Mouse (Mus musculus): Measurements from ENCODE around the gene Ncf4. TPM values are rescaled to one million over a fixed set of nuclear protein-coding genes. Genes with fewer than 3 reads are reported as not detected.
A peak's percentile ranks its signal among the peaks of the same experiment; 100 is the strongest.
"Not testable (repeated sequence)": the region's sequence is repeated elsewhere in the genome, so short reads cannot be mapped to it uniquely, and the experiment has no call there.

The Ncf4 gene
- polyA plus RNA-seq, 1 experiment from 2014 or later: 2.9 TPM

GRCm38 (mm10) chr15:78271208-78271607 is 26.6 kb downstream of the Ncf4 start:
- H3K4me2 ChIP-seq (replicated peaks; ENCODE audit: low read depth): no peak overlapping the region
- TF ChIP-seq EP300 (optimal IDR thresholded peaks at IDR 0.05) (no peak), CTCF (IDR thresholded peaks at IDR 0.05; ENCODE audit: low read depth) (no peak)
- H3K27ac ChIP-seq (replicated peaks): no peak overlapping the region

DNA sequence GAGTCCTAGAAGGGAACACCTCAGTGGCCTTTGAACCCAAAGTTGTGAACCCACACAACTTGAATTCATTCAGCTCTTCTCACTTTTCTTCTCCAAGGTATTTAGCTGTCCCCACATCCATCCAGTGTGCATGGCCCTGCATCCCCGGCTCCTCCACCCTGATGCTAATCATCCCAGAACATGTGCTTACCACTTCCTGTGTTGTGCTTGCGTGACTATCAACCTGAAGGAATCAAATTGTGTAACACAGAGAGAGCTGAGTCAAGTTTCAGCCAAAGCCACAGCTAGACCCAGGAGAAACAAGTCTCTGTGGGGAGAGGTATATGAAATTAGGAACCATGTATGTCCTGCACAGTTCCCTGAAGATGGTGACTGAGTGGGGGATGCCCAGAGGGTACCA is 33.7 kb downstream of the Ncf4 start:
- no peaks in the 10 kb centered on the region for H3K4me1 ChIP-seq (replicated peaks; ENCODE audit: control insufficient read depth, insufficient read depth)
- TF ChIP-seq EP300 (optimal IDR thresholded peaks at IDR 0.05) (no peak), CTCF (IDR thresholded peaks at IDR 0.05; ENCODE audit: low read depth) (no peak)
- no peaks in the 10 kb centered on the region for H3K36me3 ChIP-seq (ENCODE audit: control insufficient read depth, insufficient read depth, low read length)
- H3K9me3 ChIP-seq (ENCODE audit: control insufficient read depth, low read length): no peaks in the 10 kb centered on the region
- H3K4me3 ChIP-seq (ENCODE audit: low read depth, low read length): no peak overlapping the region
- WGBS: 81% methylated on average over 2 of the region's 2 CpGs
- no peak for DNase-seq (ENCODE audit: low spot score)
- H3K27me3 ChIP-seq (ENCODE audit: control insufficient read depth, insufficient read depth, low read length): no peaks in the 10 kb centered on the region
- H3K27ac ChIP-seq (replicated peaks): no peak overlapping the region
- no peak overlapping the region for H3K4me2 ChIP-seq (replicated peaks; ENCODE audit: low read depth)
- H3K9ac ChIP-seq (ENCODE audit: low read length): no peak overlapping the region
- ATAC-seq (ENCODE audit: low FRiP score, low TSS enrichment): no peak

More at GRCm38 (mm10) chr15:78271208-78271607, 26.6 kb downstream of the Ncf4 start:
- Histone ChIP-seq H3K4me3 (ENCODE audit: low read depth, low read length) (no peak overlapping the region), H3K9ac (ENCODE audit: low read length) (no peak overlapping the region), H3K9me3 (ENCODE audit: control insufficient read depth, low read length) (no peaks in the 10 kb centered on the region), H3K36me3 (ENCODE audit: control insufficient read depth, insufficient read depth, low read length) (no peaks in the 10 kb centered on the region), H3K4me1 (replicated peaks; ENCODE audit: control insufficient read depth, insufficient read depth) (no peaks in the 10 kb centered on the region), H3K27me3 (ENCODE audit: control insufficient read depth, insufficient read depth, low read length) (no peaks in the 10 kb centered on the region)
- ATAC-seq (ENCODE audit: low FRiP score, low TSS enrichment): no peak
- no peak for DNase-seq (ENCODE audit: low spot score)

DNA sequence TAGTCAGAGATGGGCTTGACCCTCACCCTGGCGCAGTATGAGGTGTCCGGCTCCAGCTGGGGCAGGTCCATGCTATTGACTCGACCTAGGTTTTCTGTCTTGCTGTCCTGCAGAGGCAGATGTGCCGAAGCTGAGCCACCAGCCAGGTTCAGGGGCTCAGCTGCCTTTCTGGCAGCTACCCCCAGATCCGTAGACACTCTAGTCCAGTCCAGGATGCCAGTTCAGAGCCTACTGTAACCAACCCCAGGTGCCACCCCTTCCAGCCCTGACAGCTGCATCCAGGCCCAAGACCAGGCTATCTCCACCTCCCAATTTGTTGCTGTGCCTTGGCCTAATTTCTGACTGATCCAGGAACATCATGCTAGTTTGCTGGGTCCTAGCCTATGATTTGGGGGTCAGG is 43.3 kb downstream of the Ncf4 start:
- Histone ChIP-seq H3K9ac (ENCODE audit: low read length) (no peak overlapping the region), H3K36me3 (ENCODE audit: control insufficient read depth, insufficient read depth, low read length) (no peaks in the 10 kb centered on the region), H3K27ac (replicated peaks) (no peak overlapping the region), H3K27me3 (ENCODE audit: control insufficient read depth, insufficient read depth, low read length) (no peaks in the 10 kb centered on the region), H3K4me3 (ENCODE audit: low read depth, low read length) (no peak overlapping the region), H3K4me1 (replicated peaks; ENCODE audit: control insufficient read depth, insufficient read depth) (no peaks in the 10 kb centered on the region), H3K9me3 (ENCODE audit: control insufficient read depth, low read length) (no peaks in the 10 kb centered on the region), H3K4me2 (replicated peaks; ENCODE audit: low read depth) (no peak overlapping the region)
- DNase-seq (ENCODE audit: low spot score): no peak
- ATAC-seq (ENCODE audit: low FRiP score, low TSS enrichment): no peak
- 86% methylated on average over 5 of the region's 5 CpGs for WGBS
- no peak for TF ChIP-seq CTCF (IDR thresholded peaks at IDR 0.05; ENCODE audit: low read depth)
- no peak for TF ChIP-seq EP300 (optimal IDR thresholded peaks at IDR 0.05)

- not testable (repeated sequence) for H3K27me3 ChIP-seq (ENCODE audit: control insufficient read depth, insufficient read depth, low read length); DNase-seq (ENCODE audit: low spot score); H3K9me3 ChIP-seq (ENCODE audit: control insufficient read depth, low read length); H3K4me3 ChIP-seq (ENCODE audit: low read depth, low read length); H3K9ac ChIP-seq (ENCODE audit: low read length); ATAC-seq (ENCODE audit: low FRiP score, low TSS enrichment); H3K4me2 ChIP-seq (replicated peaks; ENCODE audit: low read depth); H3K36me3 ChIP-seq (ENCODE audit: control insufficient read depth, insufficient read depth, low read length); H3K4me1 ChIP-seq (replicated peaks; ENCODE audit: control insufficient read depth, insufficient read depth); H3K27ac ChIP-seq (replicated peaks)
- WGBS: 54% methylated on average over 4 of the region's 5 CpGs
Observed at GRCm38 (mm10) chr15:78289775-78290174, 45.2 kb downstream of the Ncf4 start.

GRCm38 (mm10) chr15:78293228-78293627 is 48.6 kb downstream of the Ncf4 start:
- H3K27ac ChIP-seq (replicated peaks); H3K4me1 ChIP-seq (replicated peaks; ENCODE audit: control insufficient read depth, insufficient read depth); H3K4me3 ChIP-seq (ENCODE audit: low read depth, low read length); DNase-seq (ENCODE audit: low spot score); H3K27me3 ChIP-seq (ENCODE audit: control insufficient read depth, insufficient read depth, low read length); H3K9me3 ChIP-seq (ENCODE audit: control insufficient read depth, low read length); H3K36me3 ChIP-seq (ENCODE audit: control insufficient read depth, insufficient read depth, low read length); H3K4me2 ChIP-seq (replicated peaks; ENCODE audit: low read depth); H3K9ac ChIP-seq (ENCODE audit: low read length): not testable (repeated sequence)
- WGBS: 4% methylated on average over 2 of the region's 2 CpGs
- ATAC-seq (ENCODE audit: low FRiP score, low TSS enrichment): peak; percentile 53; the same call in 1 of the 2 replicates

DNA sequence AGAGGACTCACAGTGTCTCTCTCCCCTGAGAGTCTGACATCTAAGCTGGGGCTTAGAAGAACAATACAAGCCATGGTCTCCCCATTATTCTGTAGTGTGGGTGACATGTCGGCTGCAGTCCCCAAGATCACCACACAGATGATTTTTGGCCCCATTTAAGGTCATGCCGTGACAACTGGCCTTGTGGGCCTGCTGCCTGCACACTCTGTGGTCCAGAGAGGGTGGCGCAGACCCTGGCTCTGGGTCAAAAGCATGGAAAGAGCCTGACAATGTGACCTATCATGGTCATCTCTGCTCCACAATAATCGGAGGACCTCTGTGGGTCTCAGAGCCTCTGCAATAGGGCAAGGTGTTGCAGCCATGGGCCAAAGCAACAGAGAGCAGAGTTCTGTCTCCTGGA is 49.1 kb downstream of the Ncf4 start:
- Histone ChIP-seq H3K4me3 (ENCODE audit: low read depth, low read length) (no peak overlapping the region), H3K27ac (replicated peaks) (no peak overlapping the region), H3K36me3 (ENCODE audit: control insufficient read depth, insufficient read depth, low read length) (no peaks in the 10 kb centered on the region), H3K4me1 (replicated peaks; ENCODE audit: control insufficient read depth, insufficient read depth) (no peaks in the 10 kb centered on the region), H3K9me3 (ENCODE audit: control insufficient read depth, low read length) (no peaks in the 10 kb centered on the region), H3K27me3 (ENCODE audit: control insufficient read depth, insufficient read depth, low read length) (no peaks in the 10 kb centered on the region), H3K4me2 (replicated peaks; ENCODE audit: low read depth) (no peak overlapping the region), H3K9ac (ENCODE audit: low read length) (no peak overlapping the region)
- 83% methylated on average over 4 of the region's 4 CpGs for WGBS
- DNase-seq (ENCODE audit: low spot score) (no peak), ATAC-seq (ENCODE audit: low FRiP score, low TSS enrichment) (no peak)
- TF ChIP-seq CTCF (IDR thresholded peaks at IDR 0.05; ENCODE audit: low read depth) (no peak), EP300 (optimal IDR thresholded peaks at IDR 0.05) (no peak)
